Mouse (Mus musculus) midbrain, embryonic 13.5 days (tissue): Measurements from ENCODE around the gene Pam. TPM values are rescaled to one million over a fixed set of nuclear protein-coding genes. Genes with fewer than 3 reads are reported as not detected.
"Not testable (repeated sequence)": the region's sequence is repeated elsewhere in the genome, so short reads cannot be mapped to it uniquely, and the experiment has no call there.

ENCODE experiments used
- ATAC-seq: fragments of 200-750 bp; cut with Nextera tagmentation; 2 replicates; pipeline ENCODE4 v1.8.0; 2017; ENCODE audit warnings: mild to moderate bottlenecking, moderate TSS enrichment, moderate library complexity
- H3K27ac ChIP-seq: fragments of 300-500 bp; sonication (generic); 2 replicates; pipeline ENCODE4 v1.5.1; 2015; ENCODE audit warnings: inconsistent platforms, mild to moderate bottlenecking, moderate library complexity
- H3K27me3 ChIP-seq: fragments of 300-500 bp; sonication (generic); 2 replicates; pipeline ENCODE4 v1.6.1; 2015; ENCODE audit warnings: mild to moderate bottlenecking, inconsistent platforms
- H3K36me3 ChIP-seq: fragments of 300-500 bp; sonication (generic); 2 replicates; pipeline ENCODE4 v1.6.1; 2015; ENCODE audit warnings: mild to moderate bottlenecking, inconsistent platforms
- H3K4me1 ChIP-seq: fragments of 300-500 bp; sonication (generic); replicated peaks from 2 replicates; pipeline ENCODE4 v1.6.1; 2015; ENCODE audit warnings: inconsistent platforms
- H3K4me2 ChIP-seq: fragments of 300-500 bp; sonication (generic); replicated peaks from 2 replicates; pipeline ENCODE4 v1.6.1; 2015; ENCODE audit warnings: moderate library complexity, mild to moderate bottlenecking, inconsistent platforms
- H3K4me3 ChIP-seq: fragments of 300-500 bp; sonication (generic); replicated peaks from 2 replicates; pipeline ENCODE4 v1.5.1; 2015; ENCODE audit warnings: mild to moderate bottlenecking, inconsistent platforms
- H3K9ac ChIP-seq: fragments of 300-500 bp; sonication (generic); replicated peaks from 2 replicates; pipeline ENCODE4 v1.6.1; 2015; ENCODE audit warnings: mild to moderate bottlenecking, inconsistent platforms
- H3K9me3 ChIP-seq: fragments of 300-500 bp; sonication (generic); 2 replicates; pipeline ENCODE4 v1.6.1; 2016; ENCODE audit warnings: mild to moderate bottlenecking, inconsistent platforms
- WGBS: fragments of 180-500 bp; shearing (Covaris S2); methylation state at CpG from one replicate; pipeline ENCODE4 v1.1.7; 2015; 5-methylcytosine and 5-hydroxymethylcytosine counted together
- polyA plus RNA-seq: library from polyadenylated mRNA; unstranded; fragments of >200 nt; fragmentation: Nextera tagmentation; extraction: Ambion mirVana; gene quantifications from 2 replicates; pipeline ENCODE4 v1.2.1, GENCODE M21; 2015

The Pam gene
- polyA plus RNA-seq, 1 experiment from 2014 or later: 37.6 TPM

- H3K27ac ChIP-seq: no peak overlapping the region
- no peak overlapping the region for H3K9ac ChIP-seq
- WGBS: 96% methylated on average over 4 of the region's 4 CpGs
- H3K4me3 ChIP-seq: no peak overlapping the region
- H3K4me1 ChIP-seq: no peaks in the 10 kb centered on the region
- H3K9me3 ChIP-seq: no peaks in the 10 kb centered on the region
- H3K36me3 ChIP-seq: no peaks in the 10 kb centered on the region
- no peak for ATAC-seq
- H3K27me3 ChIP-seq: no peaks in the 10 kb centered on the region
- no peak overlapping the region for H3K4me2 ChIP-seq
Measured at GRCm38 (mm10) chr1:98027959-98028358, 67.5 kb downstream of the Pam start.

- ATAC-seq: no peak
- Histone ChIP-seq H3K36me3 (no peaks in the 10 kb centered on the region), H3K27me3 (no peaks in the 10 kb centered on the region), H3K27ac (no peak overlapping the region), H3K4me1 (no peaks in the 10 kb centered on the region), H3K4me2 (no peak overlapping the region), H3K9ac (no peak overlapping the region), H3K4me3 (no peak overlapping the region), H3K9me3 (no peaks in the 10 kb centered on the region)
- WGBS: 86% methylated on average over 6 of the region's 6 CpGs
Measured at GRCm38 (mm10) chr1:98025924-98026640, 69.4 kb downstream of the Pam start.

GRCm38 (mm10) chr1:98023866-98024265 lies 71.6 kb downstream of the Pam start:
- H3K27ac ChIP-seq: no peak overlapping the region

GRCm38 (mm10) chr1:98018987-98019386 lies 76.5 kb downstream of the Pam start:
- H3K9ac ChIP-seq: no peak overlapping the region
- no peak for ATAC-seq
- peaks cover 7% of the 10 kb centered on the region for H3K4me1 ChIP-seq
- no peak overlapping the region for H3K4me3 ChIP-seq
- no peaks in the 10 kb centered on the region for H3K27me3 ChIP-seq
- no peaks in the 10 kb centered on the region for H3K36me3 ChIP-seq
- WGBS: 94% methylated on average over 9 of the region's 9 CpGs
- no peak overlapping the region for H3K4me2 ChIP-seq
- H3K27ac ChIP-seq: no peak overlapping the region
- H3K9me3 ChIP-seq: no peaks in the 10 kb centered on the region

More at GRCm38 (mm10) chr1:98023866-98024265, 71.6 kb downstream of the Pam start:
- Histone ChIP-seq H3K4me1 (no peaks in the 10 kb centered on the region), H3K4me2 (no peak overlapping the region), H3K9me3 (no peaks in the 10 kb centered on the region), H3K36me3 (no peaks in the 10 kb centered on the region), H3K4me3 (no peak overlapping the region), H3K9ac (no peak overlapping the region), H3K27me3 (no peaks in the 10 kb centered on the region)
- no peak for ATAC-seq
- 84% methylated on average over 4 of the region's 4 CpGs for WGBS

- WGBS: 24% methylated on average over 10 of the region's 10 CpGs
- Histone ChIP-seq H3K27me3 (no peaks in the 10 kb centered on the region), H3K27ac (peak overlapping the region; percentile 67), H3K9me3 (no peaks in the 10 kb centered on the region), H3K4me3 (no peak overlapping the region), H3K4me1 (peaks cover 7% of the 10 kb centered on the region), H3K9ac (no peak overlapping the region), H3K4me2 (peak overlapping the region; percentile 17), H3K36me3 (no peaks in the 10 kb centered on the region)
- ATAC-seq: peak; percentile 66
Measured at GRCm38 (mm10) chr1:98016004-98016848, 79.2 kb downstream of the Pam start.

- H3K27ac ChIP-seq: peak overlapping the region; percentile 67; the same call in 1 of the 2 replicates
- no peak overlapping the region for H3K4me3 ChIP-seq
- no peaks in the 10 kb centered on the region for H3K9me3 ChIP-seq
- H3K36me3 ChIP-seq: no peaks in the 10 kb centered on the region
- H3K9ac ChIP-seq: no peak overlapping the region
- no peak for ATAC-seq
- WGBS: 69% methylated on average over 4 of the region's 4 CpGs
- H3K4me1 ChIP-seq: peaks cover 7% of the 10 kb centered on the region
- H3K4me2 ChIP-seq: no peak overlapping the region
- H3K27me3 ChIP-seq: no peaks in the 10 kb centered on the region
Measured at GRCm38 (mm10) chr1:98015564-98015963, 79.9 kb downstream of the Pam start.

GRCm38 (mm10) chr1:98002561-98003425 lies 92.7 kb downstream of the Pam start:
- 0 out of 2 replicates have a peak, but pooled peaks have one; percentile 43 for ATAC-seq
- Histone ChIP-seq H3K4me1 (no peaks in the 10 kb centered on the region), H3K27me3 (no peaks in the 10 kb centered on the region), H3K4me3 (no peak overlapping the region), H3K9me3 (no peaks in the 10 kb centered on the region), H3K27ac (peak overlapping the region; percentile 46; the same call in 1 of the 2 replicates), H3K36me3 (no peaks in the 10 kb centered on the region), H3K9ac (no peak overlapping the region), H3K4me2 (no peak overlapping the region)
- WGBS: 78% methylated on average over 7 of the region's 7 CpGs

- Histone ChIP-seq H3K27me3 (no peaks in the 10 kb centered on the region), H3K36me3 (no peaks in the 10 kb centered on the region), H3K27ac (no peak overlapping the region), H3K4me1 (no peaks in the 10 kb centered on the region), H3K4me3 (no peak overlapping the region), H3K9me3 (no peaks in the 10 kb centered on the region), H3K4me2 (no peak overlapping the region), H3K9ac (no peak overlapping the region)
- WGBS: 85% methylated on average over 2 of the region's 2 CpGs
- no peak for ATAC-seq
Measured at GRCm38 (mm10) chr1:97999465-97999864, 96.0 kb downstream of the Pam start.

- H3K27ac ChIP-seq, ATAC-seq, H3K9me3 ChIP-seq, H3K4me1 ChIP-seq, H3K9ac ChIP-seq, H3K4me2 ChIP-seq, H3K27me3 ChIP-seq, H3K4me3 ChIP-seq, H3K36me3 ChIP-seq: not testable (repeated sequence)
- WGBS: 81% methylated on average over 5 of the region's 5 CpGs
Measured at GRCm38 (mm10) chr1:97998961-97999360, 96.5 kb downstream of the Pam start.

- Histone ChIP-seq H3K4me3 (no peak overlapping the region), H3K27ac (no peak overlapping the region), H3K9ac (no peak overlapping the region), H3K4me2 (no peak overlapping the region), H3K36me3 (no peaks in the 10 kb centered on the region), H3K4me1 (no peaks in the 10 kb centered on the region), H3K27me3 (no peaks in the 10 kb centered on the region), H3K9me3 (no peaks in the 10 kb centered on the region)
- ATAC-seq: no peak
- WGBS: 96% methylated on average over 1 of the region's 1 CpGs
Measured at GRCm38 (mm10) chr1:97997088-97997487, 98.4 kb downstream of the Pam start.

- Histone ChIP-seq H3K36me3 (no peaks in the 10 kb centered on the region), H3K27ac (no peak overlapping the region), H3K4me3 (no peak overlapping the region), H3K4me1 (no peaks in the 10 kb centered on the region), H3K4me2 (no peak overlapping the region), H3K9me3 (no peaks in the 10 kb centered on the region), H3K9ac (no peak overlapping the region), H3K27me3 (no peaks in the 10 kb centered on the region)
- ATAC-seq: no peak
- 79% methylated on average over 3 of the region's 3 CpGs for WGBS
Measured at GRCm38 (mm10) chr1:97991976-97992375, 103.5 kb downstream of the Pam start.

- Histone ChIP-seq H3K27ac (no peak overlapping the region), H3K36me3 (no peaks in the 10 kb centered on the region), H3K4me2 (no peak overlapping the region), H3K9ac (no peak overlapping the region), H3K9me3 (no peaks in the 10 kb centered on the region), H3K4me3 (no peak overlapping the region), H3K4me1 (no peaks in the 10 kb centered on the region), H3K27me3 (no peaks in the 10 kb centered on the region)
- no peak for ATAC-seq
- 75% methylated on average over 1 of the region's 1 CpGs for WGBS
Measured at GRCm38 (mm10) chr1:97983189-97983588, 112.3 kb downstream of the Pam start.
